Mouse (Mus musculus) adrenal gland, adult (tissue): ENCODE results near the gene Psma5.
"Not testable (repeated sequence)": the region's sequence is repeated elsewhere in the genome, so short reads cannot be mapped to it uniquely, and the experiment has no call there.

Experiments
- DNase-seq, 2 experiments: peaks; one replicate each; pipeline ENCODE4 v3.0.0; 2022 to 2023; ENCODE audit warnings: low spot score in 1 of 2; ENCODE audit not compliant: inconsistent age in 2 of 2

Gene Psma5

GRCm38 (mm10) chr3:108256719-108257637 lies at the start of gene Psma5:
Psma5 (plus strand) TSS chr3:108256926.
- DNase-seq: peak; percentile 96 to 99

DNA sequence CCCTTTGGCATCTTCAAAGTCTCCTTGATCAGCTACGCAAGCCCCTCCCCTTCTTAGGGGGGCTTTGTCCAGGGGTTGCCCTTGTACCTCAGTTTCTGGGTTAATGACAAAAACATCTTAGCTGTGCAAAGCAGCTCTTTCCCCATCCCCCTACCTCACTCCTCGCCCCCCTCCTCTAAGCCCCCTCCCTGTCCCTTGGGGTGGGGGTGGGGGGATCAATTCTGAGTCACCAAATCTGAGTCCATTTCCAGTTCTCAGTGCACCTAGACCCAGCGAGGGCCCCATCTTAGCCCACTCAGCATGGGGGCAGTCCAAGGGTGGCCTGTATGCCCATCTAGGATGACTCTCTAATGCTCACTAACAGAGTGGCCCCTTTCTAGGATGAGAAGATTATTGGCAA lies 47.7 kb upstream of the Psma5 start:
- peak; percentile 11 to 23 for DNase-seq

DNA sequence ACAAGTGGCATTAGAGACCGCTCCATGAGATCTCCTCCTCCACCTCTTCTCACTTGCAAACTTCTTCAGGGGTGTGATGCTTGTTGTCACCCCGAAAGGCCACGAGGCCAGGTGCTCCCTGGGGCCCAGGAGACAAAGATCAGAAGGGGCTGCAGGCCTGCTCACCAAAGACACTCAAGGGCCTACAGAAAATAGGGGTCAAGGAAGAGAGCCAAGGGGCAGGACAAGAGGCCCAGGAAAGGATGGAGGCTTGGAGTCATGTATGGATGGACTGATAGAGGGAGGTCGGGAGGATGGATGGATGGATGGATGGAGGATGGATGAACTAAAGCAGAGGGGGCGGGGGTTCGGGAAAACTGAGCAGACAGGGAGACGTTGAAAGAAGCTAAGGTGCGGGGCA lies 47.2 kb upstream of the Psma5 start:
- DNase-seq: peak in 1 of 2 experiments; percentile 33

GRCm38 (mm10) chr3:108209946-108210770 lies 46.6 kb upstream of the Psma5 start:
- peak; percentile 95 to 97 for DNase-seq

DNA sequence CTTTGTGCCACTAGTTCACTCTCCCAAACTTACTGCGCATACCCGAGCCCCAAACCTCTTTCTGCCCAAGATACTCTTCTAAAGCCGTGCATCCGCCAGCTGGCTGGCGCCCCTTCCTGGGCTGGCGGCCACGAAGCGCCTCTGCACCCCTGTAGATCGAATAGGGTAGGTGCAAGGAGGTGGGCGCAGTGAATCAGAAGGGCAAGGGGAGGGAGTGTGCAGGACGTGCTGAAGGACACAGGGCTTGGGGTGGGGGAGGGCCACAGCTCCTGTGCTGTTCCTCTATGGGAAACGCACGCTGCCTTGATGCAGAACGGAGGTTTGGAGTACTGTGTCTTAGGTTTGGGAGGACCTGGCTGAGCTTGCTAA lies 46.0 kb upstream of the Psma5 start, which contains the start of gene Atxn7l2:
Gene Atxn7l2 (minus strand): TSS at position 164 of the 369 bp plus-strand sequence.
- DNase-seq: no peak

DNA sequence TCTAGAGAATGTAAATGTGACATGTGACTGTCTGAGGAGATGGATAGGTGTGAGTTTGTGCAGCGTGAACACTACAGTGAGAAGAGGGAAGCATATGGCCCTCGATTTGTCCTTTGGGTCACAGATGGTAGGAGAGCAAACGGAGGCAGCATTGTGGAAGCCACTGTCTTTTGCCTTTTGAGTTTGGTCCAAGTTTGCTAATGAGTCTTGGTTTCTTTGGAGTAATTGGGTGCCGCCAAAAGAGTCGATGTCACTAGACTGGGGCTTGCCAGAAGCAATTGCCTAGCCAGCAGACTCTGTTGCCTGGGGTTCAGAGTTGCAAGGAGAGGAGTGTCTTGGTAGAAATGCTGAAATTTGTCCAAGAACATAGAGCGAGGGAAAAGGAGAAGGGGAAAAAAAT lies 44.9 kb upstream of the Psma5 start:
- peak in 1 of 2 experiments; percentile 33 for DNase-seq

DNA sequence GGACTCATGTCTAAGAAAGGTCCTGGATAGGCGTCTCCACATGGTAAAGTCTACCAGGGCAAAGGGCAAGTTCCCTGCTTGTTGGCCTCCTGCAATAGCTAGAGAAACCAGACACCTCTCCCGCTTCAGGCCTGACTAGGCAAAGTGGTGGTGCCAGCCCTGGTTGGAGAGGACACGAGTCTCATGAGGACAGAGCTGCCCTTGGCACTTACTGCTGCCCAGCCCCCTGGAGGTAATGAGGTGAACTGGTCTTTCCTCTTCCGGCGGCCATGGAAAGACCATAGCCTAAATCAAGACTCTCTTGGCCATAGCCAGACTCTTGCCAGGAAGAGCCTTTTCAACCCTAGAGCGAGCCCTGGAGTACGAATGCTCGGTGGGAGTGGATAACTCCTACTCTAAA lies 44.3 kb upstream of the Psma5 start:
- DNase-seq: peak; percentile 18 to 39

GRCm38 (mm10) chr3:108214734-108215133 lies 42.0 kb upstream of the Psma5 start:
- DNase-seq: peak in 1 of 2 experiments; percentile 51

- DNase-seq: no peak
These were observed 36.1 kb upstream of the Psma5 start for GRCm38 (mm10) chr3:108220661-108221060.

DNA sequence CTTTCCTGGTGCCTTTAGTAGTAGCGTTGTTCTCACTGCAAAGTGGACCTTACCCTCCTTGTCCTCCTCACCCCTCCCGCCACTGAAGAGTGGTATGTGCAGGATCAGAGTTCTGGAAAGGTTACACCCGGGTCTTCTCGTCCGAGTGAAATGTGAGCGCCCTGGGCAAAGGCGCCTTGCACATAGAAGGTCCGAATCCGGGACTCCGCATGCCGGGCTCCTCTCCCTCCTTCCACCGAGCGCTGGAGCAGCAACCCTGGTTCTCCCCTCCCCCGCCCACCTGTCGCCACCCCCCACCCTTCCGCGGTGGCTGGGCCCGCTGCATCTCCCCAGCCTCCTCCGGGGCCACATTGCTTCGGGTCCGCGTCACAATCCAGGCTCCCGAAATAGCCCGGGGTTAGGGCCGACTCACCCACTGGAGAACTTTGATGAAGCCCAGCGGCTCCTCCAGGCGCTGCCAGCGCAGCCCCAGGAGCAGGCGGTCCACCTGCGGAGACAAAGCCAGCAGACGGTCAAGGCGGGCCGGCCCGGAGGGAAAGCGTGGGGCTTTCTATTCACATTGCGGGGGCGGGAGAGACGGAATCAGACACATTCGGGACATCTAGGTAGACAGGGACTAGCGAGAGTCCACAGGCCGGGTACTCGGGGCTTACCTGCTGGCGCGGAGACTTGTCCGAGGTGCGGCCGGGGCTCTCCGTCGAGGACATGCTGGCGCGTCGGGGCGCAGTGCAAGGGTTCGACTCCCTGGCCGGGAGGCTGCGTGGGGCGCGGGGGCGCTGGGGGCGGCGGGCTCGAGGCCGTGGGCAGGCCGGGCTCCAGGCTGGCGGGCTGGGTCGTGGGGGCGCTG lies 30.8 kb upstream of the Psma5 start:
- DNase-seq: peak; percentile 20 to 59

DNA sequence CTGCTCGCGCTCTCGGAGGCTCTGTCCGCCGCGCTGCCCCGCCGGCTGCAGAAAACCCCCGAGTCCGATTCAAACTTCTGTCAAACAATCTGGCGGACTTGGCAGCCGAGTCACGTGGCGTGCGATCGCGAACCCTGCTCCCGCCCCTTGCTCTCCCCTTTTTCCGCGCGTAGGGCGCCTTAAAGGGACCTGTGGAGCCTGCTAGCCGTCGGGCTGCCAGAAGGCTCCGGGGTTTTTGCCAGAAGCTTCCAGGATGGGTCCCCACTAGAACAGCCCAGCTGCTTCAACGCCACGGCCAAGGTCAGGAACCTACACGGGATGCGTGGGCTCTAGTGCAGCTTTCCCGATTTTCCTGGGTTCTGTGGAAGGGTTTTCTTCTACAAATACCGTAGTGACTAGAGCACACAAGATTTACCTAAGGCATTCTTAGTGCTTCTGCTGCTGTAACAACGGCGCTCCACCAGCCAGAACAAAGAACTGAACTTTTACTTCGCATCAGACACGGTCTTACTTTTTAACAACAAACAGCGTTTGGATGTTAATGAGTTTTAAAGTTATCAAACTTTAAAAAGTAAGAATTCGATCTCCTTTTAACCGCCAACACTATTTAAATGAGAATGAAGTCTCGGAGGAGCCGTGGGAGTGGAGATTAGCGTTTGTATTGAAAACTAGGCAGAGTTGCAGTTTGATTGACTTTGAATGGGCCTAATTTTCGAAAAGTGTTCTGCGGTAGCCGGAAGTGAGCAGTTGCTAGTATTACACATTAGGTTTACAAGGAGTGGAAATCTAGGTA lies 30.0 kb upstream of the Psma5 start, which contains the start of gene Sypl2:
Gene Sypl2 (minus strand): TSS at position 91 of the 793 bp plus-strand sequence.
- DNase-seq: peak; percentile 57 to 82

GRCm38 (mm10) chr3:108227521-108227920 lies 29.2 kb upstream of the Psma5 start:
- no peak for DNase-seq

- DNase-seq: no peak
These were observed 25.1 kb upstream of the Psma5 start for GRCm38 (mm10) chr3:108231646-108232045.

- not testable (repeated sequence) for DNase-seq
These were observed 19.1 kb upstream of the Psma5 start for GRCm38 (mm10) chr3:108237474-108238102.

DNA sequence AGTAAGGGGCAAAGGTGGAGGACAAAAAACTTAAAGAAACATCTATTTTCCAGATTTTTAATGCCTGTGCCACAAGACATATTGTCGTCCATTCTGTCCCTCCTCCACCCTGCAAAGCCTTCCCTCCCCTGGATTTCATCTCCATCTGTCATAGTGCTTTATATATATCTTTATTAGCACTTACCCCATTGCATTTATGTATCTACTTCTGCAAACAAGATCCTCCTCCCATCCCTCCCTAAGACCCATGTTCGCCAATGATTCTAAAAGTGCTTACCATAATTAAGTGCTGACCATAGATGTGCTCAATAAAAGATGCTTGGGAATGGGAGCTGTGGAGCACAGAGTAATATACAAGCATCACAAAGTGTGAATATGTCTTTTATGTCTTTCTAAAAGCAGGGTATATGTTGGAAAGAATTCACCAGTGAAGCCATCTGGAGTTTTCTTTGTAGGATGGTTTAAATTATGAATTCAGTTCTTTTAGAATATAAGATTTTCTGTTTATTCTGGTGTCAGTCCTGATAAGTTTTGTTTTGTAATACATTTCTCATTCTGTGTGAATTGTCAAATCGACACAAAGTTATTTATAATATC lies 15.4 kb upstream of the Psma5 start:
- no peak for DNase-seq

DNA sequence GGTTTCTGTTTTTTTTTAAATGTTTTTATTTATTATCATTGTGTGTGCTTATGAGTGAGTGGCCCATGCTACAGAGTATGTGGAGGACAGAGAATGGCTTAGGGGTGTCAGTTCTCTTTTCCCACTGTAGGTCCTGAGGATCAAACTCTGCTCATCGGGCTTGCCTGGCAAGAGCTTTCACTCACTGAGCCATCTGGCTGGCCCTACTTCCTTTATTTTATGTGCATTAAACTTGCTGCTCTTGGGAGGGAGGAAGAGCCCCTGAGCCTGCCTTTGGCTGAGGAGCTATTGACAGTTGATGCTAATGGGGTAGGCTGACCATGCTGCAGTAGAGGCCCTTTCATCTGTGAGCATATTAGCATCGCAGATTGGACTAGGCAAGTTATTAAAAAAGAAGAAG lies 9.9 kb upstream of the Psma5 start:
- DNase-seq: no peak

DNA sequence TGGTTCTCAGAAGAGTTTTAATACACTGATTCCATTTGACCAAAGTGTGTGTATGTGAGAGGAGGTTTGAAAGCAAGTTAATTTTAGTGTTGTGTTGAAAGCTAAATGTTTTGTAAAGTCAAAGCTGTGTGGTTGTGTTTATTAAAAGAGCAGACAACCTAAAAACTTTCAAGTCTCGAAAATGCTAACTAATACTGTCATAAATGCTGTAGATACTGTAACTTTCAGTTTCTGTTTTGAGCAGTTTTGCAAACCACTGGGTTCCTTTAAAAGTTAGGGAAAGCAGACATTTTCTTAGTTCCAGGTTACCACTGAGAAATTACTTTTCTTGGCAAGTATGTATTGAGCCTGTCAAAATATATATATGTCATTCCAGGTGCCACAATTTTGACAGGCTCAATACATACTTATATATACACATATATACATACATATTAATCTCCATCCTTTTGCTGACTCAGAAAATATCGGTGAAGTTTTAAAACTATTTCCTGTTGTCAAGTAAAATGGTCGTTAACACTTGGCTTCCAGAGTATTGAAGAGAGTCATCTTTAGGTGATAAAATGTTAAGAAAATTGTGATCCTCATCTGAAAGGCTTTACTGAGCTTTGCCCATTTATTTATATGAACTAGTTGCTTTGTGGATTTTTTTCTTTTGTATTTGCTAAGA lies 1.2 kb downstream of the Psma5 start:
- no peak for DNase-seq

DNA sequence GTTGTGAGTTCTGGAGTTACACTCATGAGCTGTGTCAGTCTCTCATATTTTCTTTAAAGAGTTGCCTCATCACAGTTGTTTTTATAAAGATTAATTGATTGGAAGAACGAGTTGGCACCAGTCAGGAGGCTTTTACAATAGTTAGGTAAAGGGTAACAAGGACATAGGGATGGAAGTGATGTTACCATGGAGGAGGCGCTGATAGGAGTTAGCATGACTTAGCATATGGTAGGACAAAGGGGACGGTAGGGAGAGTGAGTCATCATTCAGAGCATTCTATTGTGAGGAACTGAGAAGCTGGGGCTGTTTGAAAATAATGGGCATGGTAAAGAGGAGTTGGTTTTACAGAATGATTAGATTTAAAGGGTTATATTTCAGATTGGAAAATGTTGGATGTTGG lies 2.6 kb downstream of the Psma5 start:
- peak in 1 of 2 experiments; percentile 28 for DNase-seq
